Mouse (Mus musculus) midbrain, embryonic 11.5 days (tissue): ENCODE measurements around the gene Trappc11. TPM values are rescaled to one million over a fixed set of nuclear protein-coding genes. Genes with fewer than 3 reads are reported as not detected.
"Not testable (repeated sequence)": the region's sequence is repeated elsewhere in the genome, so short reads cannot be mapped to it uniquely, and the experiment has no call there.

ENCODE experiments used
- ATAC-seq: fragments of 200-750 bp; cut with Nextera tagmentation; 2 replicates; pipeline ENCODE4 v1.8.0; 2017; ENCODE audit warnings: moderate TSS enrichment, moderate library complexity; ENCODE audit not compliant: low FRiP score
- DNase-seq: peaks from one replicate; pipeline ENCODE4 v3.0.0; 2015; ENCODE audit warnings: low spot score; ENCODE audit errors: missing footprints
- H3K27ac ChIP-seq: fragments of 300-500 bp; sonication (generic); 2 replicates; pipeline ENCODE4 v1.5.1; 2014; ENCODE audit warnings: low read depth, low read length
- H3K27me3 ChIP-seq: fragments of 300-500 bp; sonication (generic); 2 replicates; pipeline ENCODE4 v1.6.1; 2014; ENCODE audit warnings: mild to moderate bottlenecking, low read length, moderate library complexity, mixed read lengths; ENCODE audit not compliant: control insufficient read depth, insufficient read depth
- H3K36me3 ChIP-seq: fragments of 300-500 bp; sonication (generic); 2 replicates; pipeline ENCODE4 v1.6.1; 2014; ENCODE audit warnings: mild to moderate bottlenecking, low read length, moderate library complexity, mixed read lengths; ENCODE audit not compliant: control insufficient read depth, insufficient read depth
- H3K4me1 ChIP-seq: fragments of 300-500 bp; sonication (generic); 2 replicates; pipeline ENCODE4 v1.6.1; 2014; ENCODE audit warnings: low read length; ENCODE audit not compliant: control insufficient read depth, insufficient read depth
- H3K4me2 ChIP-seq: fragments of 300-500 bp; sonication (generic); 2 replicates; pipeline ENCODE4 v1.6.1; 2014; ENCODE audit warnings: mild to moderate bottlenecking, moderate library complexity
- H3K4me3 ChIP-seq: fragments of 300-500 bp; sonication (generic); 2 replicates; pipeline ENCODE4 v1.5.1; 2014; ENCODE audit warnings: low read depth, low read length
- H3K9ac ChIP-seq: fragments of 300-500 bp; sonication (generic); 2 replicates; pipeline ENCODE4 v1.6.1; 2014; ENCODE audit warnings: low read length
- H3K9me3 ChIP-seq: fragments of 300-500 bp; sonication (generic); 2 replicates; pipeline ENCODE4 v1.6.1; 2016; ENCODE audit warnings: low read length; ENCODE audit not compliant: control insufficient read depth
- WGBS: fragments of 180-500 bp; shearing (Covaris S2); extraction: QIAGEN DNeasy Blood & Tissue Kit; methylation state at CpG from one replicate; pipeline ENCODE4 v1.1.7; 2014; 5-methylcytosine and 5-hydroxymethylcytosine counted together
- polyA plus RNA-seq: library from polyadenylated mRNA; unstranded; fragments of >200 nt; fragmentation: Nextera tagmentation; extraction: Ambion mirVana; gene quantifications from 2 replicates; pipeline ENCODE4 v1.2.1, GENCODE M21; 2014

Trappc11 gene
- polyA plus RNA-seq, 1 experiment from 2014 or later, result 47.8 TPM

DNA sequence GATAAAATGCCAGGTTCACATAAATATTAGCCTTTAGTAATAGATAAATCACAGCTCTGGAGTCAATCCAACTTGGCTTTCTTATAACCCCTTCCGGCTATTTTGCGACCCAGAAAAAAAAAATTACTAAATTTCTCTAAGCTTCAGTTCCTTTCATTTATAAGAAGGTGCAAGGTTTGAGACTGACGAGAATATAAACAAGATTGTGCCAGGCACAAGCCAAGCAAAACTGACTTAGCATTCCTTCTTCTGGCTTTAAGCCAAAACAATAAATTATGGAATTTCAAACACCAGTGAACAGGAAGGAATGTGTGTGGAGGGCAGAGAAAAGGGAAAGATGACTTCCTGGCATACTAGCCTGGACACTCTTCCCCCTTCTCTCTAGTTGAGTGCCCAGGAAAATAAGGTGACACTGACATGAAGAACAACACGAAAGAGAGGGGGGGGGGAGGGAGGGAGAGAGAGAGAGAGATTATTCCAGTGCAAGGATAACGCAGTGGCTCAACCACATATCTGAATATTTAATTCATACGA lies 74.0 kb downstream of the Trappc11 start:
- Histone ChIP-seq H3K9me3 (peaks cover 3% of the 10 kb centered on the region; the same call in 1 of the 2 replicates), H3K4me3 (no peak overlapping the region), H3K9ac (no peak overlapping the region), H3K36me3 (no peaks in the 10 kb centered on the region), H3K4me2 (no peak overlapping the region), H3K4me1 (no peaks in the 10 kb centered on the region), H3K27me3 (no peaks in the 10 kb centered on the region), H3K27ac (no peak overlapping the region)
- ATAC-seq (no peak), DNase-seq (no peak)
- whole genome bisulfite sequencing, result 91% methylated on average over 6 of the region's 6 CpGs

DNA sequence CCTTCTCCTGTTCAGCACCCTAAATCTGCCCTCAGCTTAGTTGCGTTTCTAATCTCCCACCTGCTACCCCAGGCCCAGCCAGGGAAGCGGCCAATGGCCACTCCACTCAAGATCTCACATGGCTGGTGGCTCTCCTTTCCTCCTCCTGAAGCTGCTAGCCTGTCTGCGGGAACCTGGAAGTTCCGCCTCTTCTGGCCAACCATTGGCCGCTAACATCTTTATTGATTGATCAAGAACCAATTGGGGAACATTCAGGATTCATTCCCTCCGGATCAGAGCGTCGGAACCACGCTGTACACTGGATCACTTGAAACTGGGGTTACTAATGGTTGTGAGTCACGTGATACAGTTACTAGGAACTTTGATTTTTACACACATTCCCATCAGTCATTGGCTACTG lies 74.7 kb downstream of the Trappc11 start:
- H3K27ac ChIP-seq, result no peak overlapping the region
- no peaks in the 10 kb centered on the region for H3K36me3 ChIP-seq
- 91% methylated on average over 10 of the region's 10 CpGs for WGBS
- H3K9ac ChIP-seq, result no peak overlapping the region
- no peak for ATAC-seq
- no peak overlapping the region for H3K4me3 ChIP-seq
- no peak overlapping the region for H3K4me2 ChIP-seq
- H3K27me3 ChIP-seq, result no peaks in the 10 kb centered on the region
- no peaks in the 10 kb centered on the region for H3K4me1 ChIP-seq
- H3K9me3 ChIP-seq, result peaks cover 3% of the 10 kb centered on the region; the same call in 1 of the 2 replicates
- no peak for DNase-seq

DNA sequence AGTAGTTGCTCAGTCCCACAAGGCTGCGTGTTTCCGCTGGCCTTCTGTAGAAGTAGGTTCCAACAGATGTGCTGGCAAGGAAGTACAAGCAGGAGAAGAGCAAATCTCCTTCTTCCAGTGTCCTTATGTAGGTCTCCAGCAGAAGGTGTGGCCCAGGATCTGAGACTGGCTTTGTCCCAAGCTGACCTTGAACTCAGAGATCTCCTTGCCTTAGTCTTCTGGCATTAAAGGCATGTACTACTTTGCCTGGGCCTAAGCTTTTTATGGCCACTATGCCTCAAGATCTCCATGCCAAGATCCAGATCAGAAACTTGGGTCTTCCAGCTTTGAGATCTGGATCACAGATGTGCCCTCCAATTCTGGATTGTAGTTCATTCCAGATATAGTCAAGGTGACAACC lies 84.1 kb downstream of the Trappc11 start:
- H3K4me3 ChIP-seq, H3K9me3 ChIP-seq, H3K27me3 ChIP-seq, H3K4me1 ChIP-seq, H3K27ac ChIP-seq, ATAC-seq, DNase-seq, H3K9ac ChIP-seq, H3K36me3 ChIP-seq, H3K4me2 ChIP-seq: not testable (repeated sequence)
- whole genome bisulfite sequencing, result 97% methylated on average over 2 of the region's 2 CpGs

DNA sequence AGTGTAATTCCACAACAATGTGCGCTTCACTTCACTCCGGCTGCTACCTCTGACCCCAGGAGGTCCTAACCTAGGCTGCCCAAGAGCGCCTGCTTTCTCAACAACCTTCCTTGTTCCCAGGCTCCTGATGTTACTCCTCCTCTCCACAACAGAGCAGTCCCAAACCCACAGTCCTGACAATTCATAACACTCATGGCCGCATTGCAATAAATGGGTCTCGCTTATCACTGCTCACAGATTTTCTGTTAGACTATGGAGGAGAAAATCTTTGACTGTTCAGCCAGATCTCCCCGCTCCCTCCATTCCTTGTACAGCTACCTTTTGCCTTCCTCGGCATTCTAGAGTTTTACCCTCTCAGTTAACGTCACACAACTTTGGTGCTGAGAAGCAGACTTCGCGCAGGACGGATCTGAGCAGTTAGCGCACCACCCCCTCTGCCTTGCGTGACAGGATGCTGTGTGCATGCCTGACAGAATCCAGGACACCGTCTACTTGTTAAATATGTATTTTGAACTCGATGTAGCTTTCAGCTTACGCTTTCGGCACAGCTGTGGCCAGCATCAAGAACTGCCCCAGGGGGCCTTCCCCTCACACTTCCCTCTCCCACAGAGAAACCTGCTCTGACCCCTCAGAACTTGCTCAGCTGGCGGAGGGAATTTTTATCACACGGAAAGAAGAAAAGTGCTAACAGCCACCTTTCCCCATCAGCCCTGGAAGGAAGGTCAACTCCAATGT lies 86.8 kb downstream of the Trappc11 start, which contains the start of gene Stox2:
TSS of gene Stox2 (minus strand) at position 51 of the 735 bp plus-strand sequence.
- Histone ChIP-seq H3K4me3 (no peak within 1 kb of the TSS), H3K36me3 (no peaks in the 10 kb centered on the region), H3K9me3 (0 out of 2 replicates have a peak, but pooled peaks cover 2% of the 10 kb centered on the region), H3K4me2 (no peak within 1 kb of the TSS), H3K27ac (no peak within 1 kb of the TSS), H3K27me3 (no peaks in the 10 kb centered on the region), H3K4me1 (no peaks in the 10 kb centered on the region), H3K9ac (no peak within 1 kb of the TSS)
- WGBS, result 86% methylated on average over 19 of the region's 19 CpGs
- DNase-seq (no peak), ATAC-seq (no peak)

Other genes starting within 250 kb of the Trappc11 start
- 30.3 and 34.3 TPM in 2 replicates for gene Stox2, start 87.1 kb downstream of the Trappc11 start, polyA plus RNA-seq
- 49.0 and 50.5 TPM in 2 replicates for gene Rwdd4a, start 194 bp upstream of the Trappc11 start, polyA plus RNA-seq
- gene Ing2, start 142.1 kb upstream of the Trappc11 start, polyA plus RNA-seq, result 11.1 and 12.0 TPM in 2 replicates
- gene Cdkn2aip, start 180.5 kb upstream of the Trappc11 start, polyA plus RNA-seq, result 48.1 and 52.6 TPM in 2 replicates